Mouse (Mus musculus) cerebellum, adult 9-11 months (tissue): ENCODE results near the gene Il12b.
"Not testable (repeated sequence)": the region's sequence is repeated elsewhere in the genome, so short reads cannot be mapped to it uniquely, and the experiment has no call there.

Experiments used
- DNase-seq: peaks from one replicate; pipeline ENCODE4 v3.0.0; 2022

Gene Il12b

DNA sequence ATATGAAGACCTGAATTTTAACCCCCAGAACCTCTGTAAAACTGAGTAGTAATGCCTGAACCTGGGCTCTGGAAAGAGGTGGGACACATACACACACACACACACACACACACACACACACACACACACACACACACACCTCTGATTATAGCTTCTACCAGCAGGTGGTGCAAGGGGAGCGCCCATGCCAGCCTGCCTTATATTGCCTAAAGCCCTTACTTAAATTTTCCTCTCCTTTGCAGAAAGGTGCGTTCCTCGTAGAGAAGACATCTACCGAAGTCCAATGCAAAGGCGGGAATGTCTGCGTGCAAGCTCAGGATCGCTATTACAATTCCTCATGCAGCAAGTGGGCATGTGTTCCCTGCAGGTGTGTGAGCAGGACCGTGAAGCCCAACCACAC is 12.4 kb downstream of the Il12b start:
- DNase-seq = no peak

DNA sequence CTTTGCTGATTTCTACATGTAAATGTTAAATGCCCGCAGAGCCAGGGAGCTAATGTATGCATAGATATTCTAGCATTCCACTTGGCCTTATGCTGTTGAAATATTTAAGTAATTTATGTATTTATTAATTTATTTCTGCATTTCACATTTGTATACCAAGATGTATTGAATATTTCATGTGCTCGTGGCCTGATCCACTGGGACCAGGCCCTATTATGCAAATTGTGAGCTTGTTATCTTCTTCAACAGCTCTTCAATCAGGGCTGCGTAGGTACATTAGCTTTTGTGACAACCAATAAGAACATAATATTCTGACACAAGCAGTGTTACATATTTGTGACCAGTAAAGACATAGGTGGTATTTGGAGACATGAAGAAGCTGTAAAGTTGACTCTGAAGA is 13.5 kb downstream of the Il12b start:
- DNase-seq = no peak

DNA sequence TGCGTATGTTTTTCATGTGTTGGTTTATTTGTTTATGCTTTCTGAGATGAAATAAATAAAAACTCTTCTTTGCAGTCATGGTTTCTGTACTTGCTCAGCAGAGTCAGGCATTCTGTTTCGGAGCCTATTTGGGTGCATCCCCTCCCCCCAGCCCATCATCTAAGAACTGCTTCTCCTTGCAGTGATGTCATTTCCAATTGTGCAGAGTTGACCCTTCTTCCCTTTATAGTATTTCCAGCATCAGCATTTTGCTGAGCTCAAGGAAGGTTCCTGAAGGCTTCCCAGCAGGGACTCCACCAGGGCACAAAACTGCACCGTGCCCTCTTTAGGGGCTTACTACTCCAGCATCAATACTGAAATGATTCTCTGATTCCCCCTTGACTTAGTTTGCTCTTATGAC is 14.7 kb downstream of the Il12b start:
- DNase-seq = no peak

GRCm38 (mm10) chr11:44417403-44417802 is 17.5 kb downstream of the Il12b start:
- no peak for DNase-seq

GRCm38 (mm10) chr11:44422337-44423111 is 22.7 kb downstream of the Il12b start:
- DNase-seq = no peak

DNA sequence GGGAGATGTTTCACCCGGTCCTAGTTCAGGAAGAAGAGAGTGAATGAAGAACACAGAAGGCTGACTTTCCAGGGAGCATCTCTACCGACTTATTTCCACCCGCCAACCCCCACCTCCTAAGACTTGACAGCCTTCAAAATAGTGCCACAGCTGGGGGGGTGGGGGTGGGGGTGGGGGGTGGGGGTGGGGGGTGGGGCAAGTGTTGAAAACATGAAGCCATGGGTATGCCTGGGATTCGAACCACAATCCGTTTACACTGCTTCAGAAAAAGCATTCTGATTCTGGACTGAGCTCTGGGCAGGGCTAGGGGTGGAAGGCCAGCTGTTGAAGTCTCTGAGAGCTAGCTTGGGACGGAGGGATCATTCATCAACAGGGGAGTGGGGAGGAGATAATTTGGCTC is 23.4 kb downstream of the Il12b start:
- DNase-seq = no peak

DNA sequence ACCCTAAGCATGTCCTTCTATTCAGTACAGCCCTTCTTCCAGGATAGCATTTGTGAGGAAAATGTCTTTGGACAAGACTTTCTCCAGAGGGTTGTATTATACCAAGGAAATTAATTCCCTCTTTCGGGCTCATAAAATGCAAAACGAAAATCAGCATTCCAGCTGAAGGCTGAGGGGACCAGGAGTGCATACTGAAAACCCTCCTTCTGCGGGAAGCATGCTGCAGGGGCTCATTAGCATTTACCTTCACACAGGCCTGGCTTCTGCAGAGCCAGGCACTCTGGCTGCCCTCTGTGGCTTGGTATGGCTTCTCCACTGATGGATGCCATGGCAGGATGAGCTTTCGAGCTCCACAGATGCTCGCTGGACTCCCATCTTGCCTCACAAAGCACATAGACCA is 24.1 kb downstream of the Il12b start:
- DNase-seq = no peak

DNA sequence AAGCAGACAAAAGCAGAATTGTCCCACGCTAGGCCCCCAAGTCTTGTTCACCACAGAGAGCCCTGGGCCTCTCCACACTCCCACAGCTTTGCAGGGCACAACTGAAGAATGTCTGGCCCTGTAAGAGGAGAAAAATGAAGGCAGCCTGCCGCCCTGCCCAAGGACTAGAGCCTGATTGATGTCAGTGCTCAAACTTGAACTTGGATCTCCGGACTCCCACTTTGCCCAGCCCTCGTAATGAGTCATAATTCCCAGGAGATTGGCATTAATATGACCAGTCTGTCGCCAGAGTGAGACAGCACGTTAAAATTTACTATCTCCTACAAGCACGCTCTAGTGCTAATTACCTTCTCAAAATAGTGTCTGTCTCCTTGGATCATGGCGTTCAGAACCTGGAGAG is 25.1 kb downstream of the Il12b start:
- DNase-seq = no peak

GRCm38 (mm10) chr11:44425626-44426025 is 25.8 kb downstream of the Il12b start:
- no peak for DNase-seq

DNA sequence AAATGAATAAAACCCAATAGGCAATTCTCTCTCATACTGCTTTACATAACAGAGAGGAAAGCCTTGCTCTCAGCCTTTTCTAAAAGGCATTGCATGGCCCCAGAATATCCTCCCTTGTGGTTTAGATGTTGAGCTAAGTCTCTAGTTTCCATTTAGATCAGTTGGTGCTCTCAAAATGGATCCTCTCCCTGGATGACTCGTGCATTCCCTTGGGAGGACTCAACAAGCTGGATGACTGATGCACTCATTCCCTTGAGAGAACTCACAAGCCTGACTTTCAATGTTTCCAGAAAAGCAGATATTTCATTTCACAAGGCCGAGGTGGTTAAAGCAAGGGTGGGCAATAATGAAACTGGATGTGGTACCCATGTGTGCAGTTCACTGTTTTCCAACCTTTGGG is 28.1 kb downstream of the Il12b start:
- DNase-seq = no peak

DNA sequence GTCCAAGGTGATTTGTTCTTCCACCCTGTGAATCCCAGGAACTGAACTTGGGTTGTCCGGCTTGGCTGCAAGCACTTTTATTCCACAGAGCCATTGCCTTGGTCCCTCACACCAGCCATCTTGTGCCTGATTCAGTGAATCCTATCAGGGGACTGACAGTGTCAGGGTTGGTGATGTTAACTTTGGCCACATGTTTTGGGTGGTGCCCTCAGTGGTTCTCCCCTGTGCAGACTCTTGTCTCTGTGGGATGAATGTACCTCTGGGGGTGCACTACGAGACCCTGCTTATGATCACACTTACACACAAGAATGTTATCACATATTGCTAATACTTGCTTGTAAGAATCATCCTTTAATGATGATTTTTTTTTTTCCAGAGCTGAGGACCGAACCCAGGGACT is 30.2 kb downstream of the Il12b start:
- DNase-seq = no peak

GRCm38 (mm10) chr11:44437786-44438185 is 37.9 kb downstream of the Il12b start:
- no peak for DNase-seq

GRCm38 (mm10) chr11:44451046-44451445 is 51.2 kb downstream of the Il12b start:
- no peak for DNase-seq

GRCm38 (mm10) chr11:44452016-44452415 is 52.2 kb downstream of the Il12b start:
- DNase-seq = not testable (repeated sequence)

DNA sequence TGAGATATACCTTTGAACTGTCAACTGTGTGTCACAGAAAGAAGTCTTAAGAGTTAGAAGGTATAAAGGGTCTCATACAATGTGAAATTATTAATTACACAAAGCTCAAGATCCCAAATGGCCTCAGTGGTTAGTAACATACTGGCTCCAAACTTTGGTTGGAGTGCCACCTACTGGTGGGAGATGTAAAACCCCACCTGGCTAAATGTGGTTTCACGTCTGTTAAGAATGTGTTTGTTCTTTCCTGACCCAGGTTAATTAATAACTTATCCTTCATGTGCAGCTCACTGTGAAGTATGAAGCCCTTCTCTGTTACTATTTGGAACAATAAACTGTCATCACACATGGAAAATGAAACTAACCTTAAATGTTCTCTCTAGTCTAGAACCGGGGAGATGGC is 53.6 kb downstream of the Il12b start:
- peak; percentile 5 for DNase-seq

- DNase-seq = no peak
Observed at GRCm38 (mm10) chr11:44461493-44461892, 61.6 kb downstream of the Il12b start.
